Mouse (Mus musculus) megakaryocyte, embryonic 14.5 days (primary cell): Measurements from ENCODE around the gene Prlr. TPM values are rescaled to one million over a fixed set of nuclear protein-coding genes. Genes with fewer than 3 reads are reported as not detected.
A peak's percentile ranks its signal among the peaks of the same experiment; 100 is the strongest.

Source experiments
- H3K27me3 ChIP-seq: replicated peaks from 2 replicates; pipeline ENCODE3; 2012; ENCODE audit warnings: inconsistent platforms
- H3K36me3 ChIP-seq: replicated peaks from 2 replicates; pipeline ENCODE3; 2012; ENCODE audit warnings: low read length, inconsistent platforms, mixed read lengths
- H3K4me1 ChIP-seq: 2 replicates; pipeline ENCODE4 v1.6.1; 2012; ENCODE audit warnings: inconsistent platforms
- H3K4me3 ChIP-seq: replicated peaks from 2 replicates; pipeline ENCODE3; 2012; ENCODE audit warnings: moderate library complexity, mild to moderate bottlenecking, inconsistent platforms
- H3K9me3 ChIP-seq: 2 replicates; pipeline ENCODE4 v1.6.1; 2012; ENCODE audit warnings: inconsistent platforms
- FLI1 ChIP-seq: IDR thresholded peaks from 2 replicates; pipeline ENCODE4 v1.6.1; 2012; ENCODE audit warnings: low read length, inconsistent platforms, mixed read lengths
- GATA1 ChIP-seq: IDR thresholded peaks from 3 replicates; pipeline ENCODE4 v1.6.1; 2012; ENCODE audit warnings: mixed read lengths, low read length, inconsistent platforms, borderline replicate concordance
- polyA plus RNA-seq: library from polyadenylated mRNA; stranded (reverse); fragments of >175 nt; gene quantifications from 2 replicates; pipeline ENCODE4 v1.2.3, GENCODE M21; 2012; ENCODE audit warnings: low replicate concordance; ENCODE audit not compliant: insufficient read depth

Gene Prlr
- not detected in 2 replicates for polyA plus RNA-seq

- no peak for TF ChIP-seq FLI1
- no peak for TF ChIP-seq GATA1
- H3K4me3 ChIP-seq: peak within 1 kb of the TSS; percentile 77
Observed at GRCm38 (mm10) chr15:10177083-10177482, at the start of gene Prlr. Gene Prlr, plus strand, starts transcription at chr15:10177238.

GRCm38 (mm10) chr15:10133781-10134180 is 43.3 kb upstream of the Prlr start:
- H3K36me3 ChIP-seq: no peaks in the 10 kb centered on the region
- no peak overlapping the region for H3K4me3 ChIP-seq
- H3K9me3 ChIP-seq: no peaks in the 10 kb centered on the region
- no peaks in the 10 kb centered on the region for H3K27me3 ChIP-seq
- no peaks in the 10 kb centered on the region for H3K4me1 ChIP-seq
- TF ChIP-seq GATA1 (no peak), FLI1 (no peak)

More at GRCm38 (mm10) chr15:10177083-10177482, at the start of gene Prlr:
- H3K9me3 ChIP-seq: peaks cover 16% of the 10 kb centered on the region; the same call in 1 of the 2 replicates
- H3K36me3 ChIP-seq: no peaks in the 10 kb centered on the region
- H3K27me3 ChIP-seq: peaks cover 19% of the 10 kb centered on the region
- H3K4me1 ChIP-seq: peaks cover 10% of the 10 kb centered on the region; the same call in 1 of the 2 replicates

GRCm38 (mm10) chr15:10134889-10135288 is 42.1 kb upstream of the Prlr start:
- Histone ChIP-seq H3K27me3 (no peaks in the 10 kb centered on the region), H3K36me3 (no peaks in the 10 kb centered on the region), H3K4me1 (no peaks in the 10 kb centered on the region), H3K4me3 (no peak overlapping the region), H3K9me3 (no peaks in the 10 kb centered on the region)
- TF ChIP-seq GATA1: no peak
- no peak for TF ChIP-seq FLI1

- H3K4me3 ChIP-seq: no peak overlapping the region
- no peaks in the 10 kb centered on the region for H3K27me3 ChIP-seq
- TF ChIP-seq GATA1 (no peak), FLI1 (no peak)
- no peaks in the 10 kb centered on the region for H3K9me3 ChIP-seq
- H3K36me3 ChIP-seq: no peaks in the 10 kb centered on the region
- H3K4me1 ChIP-seq: peaks cover 8% of the 10 kb centered on the region
Observed at GRCm38 (mm10) chr15:10144520-10144919, 32.5 kb upstream of the Prlr start.

- H3K4me1 ChIP-seq: peaks cover 8% of the 10 kb centered on the region
Observed at GRCm38 (mm10) chr15:10148196-10148595, 28.8 kb upstream of the Prlr start.

GRCm38 (mm10) chr15:10160663-10161062 is 16.4 kb upstream of the Prlr start:
- TF ChIP-seq FLI1: no peak
- TF ChIP-seq GATA1: no peak
- Histone ChIP-seq H3K27me3 (no peaks in the 10 kb centered on the region), H3K9me3 (peaks cover 36% of the 10 kb centered on the region), H3K36me3 (no peaks in the 10 kb centered on the region), H3K4me3 (no peak overlapping the region), H3K4me1 (no peaks in the 10 kb centered on the region)

More at GRCm38 (mm10) chr15:10148196-10148595, 28.8 kb upstream of the Prlr start:
- Histone ChIP-seq H3K4me3 (no peak overlapping the region), H3K27me3 (no peaks in the 10 kb centered on the region), H3K9me3 (no peaks in the 10 kb centered on the region), H3K36me3 (no peaks in the 10 kb centered on the region)
- no peak for TF ChIP-seq FLI1
- TF ChIP-seq GATA1: no peak

GRCm38 (mm10) chr15:10175078-10175477 is 2.0 kb upstream of the Prlr start:
- no peak for TF ChIP-seq GATA1
- no peak for TF ChIP-seq FLI1
- peaks cover 10% of the 10 kb centered on the region; the same call in 1 of the 2 replicates for H3K4me1 ChIP-seq

GRCm38 (mm10) chr15:10175656-10176055 is 1.4 kb upstream of the Prlr start:
- Histone ChIP-seq H3K9me3 (peaks cover 16% of the 10 kb centered on the region; the same call in 1 of the 2 replicates), H3K36me3 (no peaks in the 10 kb centered on the region), H3K4me1 (peaks cover 10% of the 10 kb centered on the region; the same call in 1 of the 2 replicates), H3K4me3 (peak overlapping the region; percentile 12), H3K27me3 (peaks cover 19% of the 10 kb centered on the region)
- TF ChIP-seq GATA1 (no peak), FLI1 (no peak)

More at GRCm38 (mm10) chr15:10175078-10175477, 2.0 kb upstream of the Prlr start:
- Histone ChIP-seq H3K4me3 (no peak overlapping the region), H3K9me3 (peaks cover 16% of the 10 kb centered on the region; the same call in 1 of the 2 replicates), H3K36me3 (no peaks in the 10 kb centered on the region), H3K27me3 (peaks cover 19% of the 10 kb centered on the region)

GRCm38 (mm10) chr15:10177519-10178130 is 587 bp downstream of the Prlr start:
- Histone ChIP-seq H3K9me3 (peaks cover 16% of the 10 kb centered on the region; the same call in 1 of the 2 replicates), H3K4me1 (peaks cover 10% of the 10 kb centered on the region; the same call in 1 of the 2 replicates), H3K36me3 (no peaks in the 10 kb centered on the region), H3K27me3 (peaks cover 19% of the 10 kb centered on the region), H3K4me3 (peak overlapping the region; percentile 77)
- TF ChIP-seq FLI1 (no peak), GATA1 (no peak)

- TF ChIP-seq GATA1 (no peak), FLI1 (no peak)
- H3K27me3 ChIP-seq: peaks cover 19% of the 10 kb centered on the region
- no peaks in the 10 kb centered on the region for H3K36me3 ChIP-seq
- H3K4me1 ChIP-seq: peaks cover 10% of the 10 kb centered on the region; the same call in 1 of the 2 replicates
- peak overlapping the region; percentile 77 for H3K4me3 ChIP-seq
- H3K9me3 ChIP-seq: peaks cover 16% of the 10 kb centered on the region; the same call in 1 of the 2 replicates
Observed at GRCm38 (mm10) chr15:10178131-10178566, 1.1 kb downstream of the Prlr start.
